Mouse (Mus musculus) liver, embryonic 11.5 days (tissue): ENCODE measurements around the gene Cemip. TPM values are rescaled to one million over a fixed set of nuclear protein-coding genes. Genes with fewer than 3 reads are reported as not detected.

Experiments used
- ATAC-seq: fragments of 200-750 bp; cut with Nextera tagmentation; replicated peaks from 2 replicates; pipeline ENCODE4 v1.8.0; 2017; ENCODE audit warnings: moderate number of reproducible peaks, mild to moderate bottlenecking, moderate TSS enrichment, moderate library complexity; ENCODE audit not compliant: low FRiP score
- DNase-seq: peaks from one replicate; pipeline ENCODE4 v3.0.0-alpha.2; 2017; ENCODE audit warnings: low spot score
- H3K27ac ChIP-seq: fragments of 300-500 bp; sonication (generic); 2 replicates; pipeline ENCODE4 v1.5.1; 2014; ENCODE audit warnings: mild to moderate bottlenecking, low read depth, low read length, control low read depth
- H3K27me3 ChIP-seq: fragments of 300-500 bp; sonication (generic); replicated peaks from 2 replicates; pipeline ENCODE4 v1.6.1; 2014; ENCODE audit warnings: low read length, mixed read lengths; ENCODE audit not compliant: control insufficient read depth, insufficient read depth
- H3K36me3 ChIP-seq: fragments of 300-500 bp; sonication (generic); 2 replicates; pipeline ENCODE4 v1.6.1; 2014; ENCODE audit warnings: mild to moderate bottlenecking, low read length, moderate library complexity, mixed read lengths; ENCODE audit not compliant: control insufficient read depth, insufficient read depth
- H3K4me1 ChIP-seq: fragments of 300-500 bp; sonication (generic); replicated peaks from 2 replicates; pipeline ENCODE4 v1.6.1; 2014; ENCODE audit warnings: low read length, mixed read lengths; ENCODE audit not compliant: control insufficient read depth, insufficient read depth
- H3K4me2 ChIP-seq: fragments of 300-500 bp; sonication (generic); 2 replicates; pipeline ENCODE4 v1.6.1; 2014; ENCODE audit warnings: mild to moderate bottlenecking, control low read depth, moderate library complexity
- H3K4me3 ChIP-seq: fragments of 300-500 bp; sonication (generic); 2 replicates; pipeline ENCODE4 v1.5.1; 2014; ENCODE audit warnings: low read depth, low read length, control low read depth
- H3K9ac ChIP-seq: fragments of 300-500 bp; sonication (generic); 2 replicates; pipeline ENCODE4 v1.6.1; 2014; ENCODE audit warnings: low read depth, low read length, control low read depth
- H3K9me3 ChIP-seq: fragments of 300-500 bp; sonication (generic); 2 replicates; pipeline ENCODE4 v1.6.1; 2016; ENCODE audit warnings: low read length, inconsistent platforms, mixed read lengths; ENCODE audit not compliant: control insufficient read depth
- WGBS: fragments of 180-500 bp; shearing (Covaris S2); extraction: QIAGEN DNeasy Blood & Tissue Kit; methylation state at CpG from one replicate; pipeline ENCODE4 v1.1.7; 2014; 5-methylcytosine and 5-hydroxymethylcytosine counted together
- polyA plus RNA-seq: library from polyadenylated mRNA; unstranded; fragments of >200 nt; fragmentation: Nextera tagmentation; extraction: Ambion mirVana; gene quantifications from 2 replicates; pipeline ENCODE4 v1.2.1, GENCODE M21; 2014

Gene Cemip
- polyA plus RNA-seq, 1 experiment from 2014 or later = 0.15 TPM

DNA sequence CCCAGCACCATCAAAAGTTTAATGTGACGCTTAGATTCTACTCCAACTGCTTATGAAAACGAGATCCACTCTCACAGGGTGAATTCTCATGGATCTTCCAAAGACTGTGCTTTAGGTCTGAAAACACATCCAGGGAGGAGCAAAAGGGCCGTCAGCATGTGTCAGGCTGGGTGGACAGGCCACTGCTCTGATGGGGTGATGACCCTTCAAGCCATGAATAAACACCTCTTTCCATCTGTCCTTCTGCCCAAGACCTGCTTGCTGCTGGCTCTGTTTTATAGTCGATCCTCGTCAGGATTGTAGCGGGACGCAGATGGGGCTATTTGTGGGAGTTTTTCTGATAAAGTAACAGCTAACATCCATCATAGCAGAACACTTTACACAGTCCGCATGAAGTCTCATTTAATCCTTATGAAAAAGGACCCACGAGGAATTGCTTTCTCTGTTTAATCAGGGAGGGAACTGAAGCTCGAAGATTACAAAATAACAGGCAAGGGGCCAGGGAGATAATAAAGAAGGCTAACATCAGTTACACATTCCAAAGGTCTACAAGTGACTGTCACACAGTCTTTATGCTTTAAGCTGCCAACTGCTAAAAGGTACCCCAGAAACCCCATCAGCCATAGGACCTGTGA lies 25.5 kb upstream of the Cemip start:
- ATAC-seq = no peak
- WGBS = 65% methylated on average over 10 of the region's 10 CpGs
- no peak for DNase-seq
- no peak overlapping the region for H3K27ac ChIP-seq
- no peaks in the 10 kb centered on the region for H3K27me3 ChIP-seq
- no peak overlapping the region for H3K9ac ChIP-seq
- H3K36me3 ChIP-seq = peaks cover 5% of the 10 kb centered on the region; the same call in 1 of the 2 replicates
- peaks cover 2% of the 10 kb centered on the region; the same call in 1 of the 2 replicates for H3K4me1 ChIP-seq
- H3K4me3 ChIP-seq = no peak overlapping the region
- no peak overlapping the region for H3K4me2 ChIP-seq
- H3K9me3 ChIP-seq = no peaks in the 10 kb centered on the region

DNA sequence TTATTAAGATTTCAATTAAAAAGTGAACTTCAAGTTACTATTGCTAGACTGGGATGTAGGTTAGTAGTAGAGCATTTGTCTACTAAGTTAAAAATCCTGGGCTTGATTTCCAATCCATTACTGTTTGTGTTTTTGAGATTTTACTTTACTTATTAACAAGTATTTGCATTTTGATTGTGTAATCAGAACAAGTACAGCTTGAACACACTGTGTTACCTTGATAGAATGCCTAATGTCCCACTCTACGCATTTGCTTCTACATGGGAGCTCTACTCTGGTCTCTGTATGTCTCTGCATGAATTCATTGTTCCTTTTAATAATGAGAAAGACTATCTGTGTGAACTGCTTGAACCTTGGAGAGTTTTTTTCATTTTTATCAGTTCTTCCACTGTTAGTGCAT lies 20.6 kb upstream of the Cemip start:
- Histone ChIP-seq H3K9ac (no peak overlapping the region), H3K27me3 (no peaks in the 10 kb centered on the region), H3K4me2 (no peak overlapping the region), H3K9me3 (no peaks in the 10 kb centered on the region), H3K4me1 (peaks cover 2% of the 10 kb centered on the region; the same call in 1 of the 2 replicates), H3K27ac (no peak overlapping the region), H3K4me3 (no peak overlapping the region), H3K36me3 (no peaks in the 10 kb centered on the region)
- no peak for ATAC-seq
- no peak for DNase-seq
- whole genome bisulfite sequencing = 96% methylated on average over 1 of the region's 1 CpGs

DNA sequence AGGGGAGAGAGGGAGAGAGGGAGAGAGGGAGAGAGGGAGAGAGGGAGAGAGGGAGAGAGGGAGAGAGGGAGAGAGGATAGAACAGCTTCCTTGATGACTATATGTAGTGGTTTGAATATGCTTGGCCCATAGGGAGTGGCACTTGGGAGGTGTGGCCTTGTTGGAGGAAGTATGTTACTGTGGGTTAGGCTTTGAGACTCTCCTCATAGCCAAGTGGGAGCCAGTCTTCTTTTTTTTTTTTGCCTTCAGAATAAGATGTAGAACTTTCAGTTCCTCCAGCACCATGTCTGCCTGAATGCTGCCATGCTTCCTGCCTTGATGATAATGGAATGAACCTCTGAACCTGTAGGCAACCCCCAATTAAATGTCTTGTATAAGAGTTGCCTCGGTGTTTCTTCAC lies 16.3 kb upstream of the Cemip start:
- DNase-seq = no peak
- H3K4me1 ChIP-seq = no peaks in the 10 kb centered on the region
- H3K36me3 ChIP-seq = no peaks in the 10 kb centered on the region
- no peak overlapping the region for H3K4me2 ChIP-seq
- 93% methylated on average over 1 of the region's 1 CpGs for WGBS
- H3K9ac ChIP-seq = no peak overlapping the region
- ATAC-seq = no peak
- no peak overlapping the region for H3K4me3 ChIP-seq
- no peak overlapping the region for H3K27ac ChIP-seq
- H3K27me3 ChIP-seq = no peaks in the 10 kb centered on the region
- no peaks in the 10 kb centered on the region for H3K9me3 ChIP-seq

DNA sequence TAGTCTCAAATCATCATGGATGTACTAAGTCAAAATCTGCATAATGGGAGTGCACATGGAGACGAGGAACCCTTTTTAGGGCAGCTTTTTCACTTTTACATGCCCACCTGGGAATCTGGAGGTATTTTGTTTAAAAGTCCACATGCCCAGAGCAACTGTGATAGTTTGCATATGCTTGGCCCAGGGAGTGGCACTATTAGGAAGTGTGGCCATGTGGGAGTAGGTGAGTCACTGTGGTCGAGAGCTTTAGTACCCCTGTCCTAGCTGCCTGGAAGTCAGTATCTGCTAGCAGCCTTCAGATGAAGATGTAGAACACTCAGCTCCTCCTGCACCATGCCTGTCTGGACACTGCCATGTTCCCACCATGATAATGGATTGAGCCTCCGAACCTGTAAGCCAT lies 14.4 kb upstream of the Cemip start:
- no peak for DNase-seq
- no peak for ATAC-seq
- H3K27ac ChIP-seq = no peak overlapping the region
- no peaks in the 10 kb centered on the region for H3K27me3 ChIP-seq
- 65% methylated on average over 3 of the region's 3 CpGs for WGBS
- H3K36me3 ChIP-seq = no peaks in the 10 kb centered on the region
- no peak overlapping the region for H3K4me2 ChIP-seq
- H3K4me3 ChIP-seq = no peak overlapping the region
- no peaks in the 10 kb centered on the region for H3K4me1 ChIP-seq
- H3K9me3 ChIP-seq = no peaks in the 10 kb centered on the region
- no peak overlapping the region for H3K9ac ChIP-seq

DNA sequence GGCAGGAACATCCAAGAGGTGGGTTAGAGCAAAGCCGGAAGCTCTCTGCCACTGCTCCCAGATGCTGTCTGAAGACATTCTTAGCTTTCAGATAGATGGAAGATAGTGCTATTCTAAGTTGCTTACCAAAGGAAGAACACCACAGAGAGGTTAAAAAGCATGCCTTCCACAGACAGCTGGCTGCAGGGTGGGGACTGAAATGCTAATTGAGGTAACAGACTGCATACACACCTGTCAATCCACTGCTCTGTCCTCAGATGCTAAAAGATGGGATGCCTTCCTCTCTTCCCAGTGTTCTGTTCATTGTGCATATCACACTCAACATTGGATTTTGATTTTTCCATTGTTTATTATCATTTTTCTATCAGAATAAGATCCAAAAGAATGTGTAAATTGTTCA lies 11.8 kb upstream of the Cemip start:
- H3K9me3 ChIP-seq = no peaks in the 10 kb centered on the region
- WGBS = 91% methylated on average over 1 of the region's 1 CpGs
- no peak overlapping the region for H3K27ac ChIP-seq
- H3K4me2 ChIP-seq = no peak overlapping the region
- no peak overlapping the region for H3K4me3 ChIP-seq
- no peak for ATAC-seq
- no peak overlapping the region for H3K9ac ChIP-seq
- DNase-seq = no peak
- no peaks in the 10 kb centered on the region for H3K4me1 ChIP-seq
- H3K36me3 ChIP-seq = no peaks in the 10 kb centered on the region
- H3K27me3 ChIP-seq = no peaks in the 10 kb centered on the region

DNA sequence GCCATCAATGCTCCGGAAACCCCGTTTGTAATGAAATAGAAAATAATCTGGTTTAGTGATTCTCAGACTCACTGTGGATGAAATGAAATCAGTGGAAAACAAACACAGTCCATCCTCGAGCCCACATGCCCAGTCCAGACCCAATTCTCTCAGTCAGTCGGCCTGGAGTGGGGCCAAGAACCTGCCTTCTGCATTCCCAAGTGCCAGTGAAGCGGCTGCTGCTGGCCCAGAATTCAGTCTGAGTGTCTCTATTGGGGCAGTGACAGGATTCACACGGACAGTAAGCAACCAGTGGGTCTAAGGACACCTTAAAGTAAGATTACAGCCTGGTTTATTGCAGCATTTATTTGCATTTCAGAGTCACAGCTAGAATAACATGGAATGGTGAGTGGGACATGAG lies 10.2 kb upstream of the Cemip start:
- Histone ChIP-seq H3K4me3 (no peak overlapping the region), H3K4me1 (no peaks in the 10 kb centered on the region), H3K36me3 (no peaks in the 10 kb centered on the region), H3K4me2 (no peak overlapping the region), H3K27me3 (no peaks in the 10 kb centered on the region), H3K27ac (no peak overlapping the region), H3K9ac (no peak overlapping the region), H3K9me3 (no peaks in the 10 kb centered on the region)
- DNase-seq (no peak), ATAC-seq (no peak)
- 76% methylated on average over 6 of the region's 6 CpGs for WGBS

DNA sequence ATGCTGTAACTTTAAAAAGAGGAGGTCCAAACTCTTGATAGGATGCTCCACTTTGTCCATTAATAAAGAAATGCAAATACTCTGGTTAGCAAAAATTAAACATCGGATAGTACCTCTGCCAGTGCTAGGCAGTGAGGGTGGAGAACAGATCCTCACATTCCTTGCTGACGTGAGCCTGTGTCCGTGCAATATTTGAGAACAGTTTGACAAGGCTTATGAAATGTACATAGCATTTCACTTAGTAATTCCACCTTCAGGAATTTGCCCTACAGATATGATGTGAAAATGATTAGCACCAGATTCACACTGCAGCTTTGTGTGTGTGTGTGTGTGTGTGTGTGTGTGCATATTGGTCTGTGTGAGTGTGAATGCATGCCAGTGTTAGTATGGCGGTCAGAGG lies 4.5 kb upstream of the Cemip start:
- 71% methylated on average over 4 of the region's 4 CpGs for WGBS
- Histone ChIP-seq H3K4me2 (no peak overlapping the region), H3K4me1 (no peaks in the 10 kb centered on the region), H3K4me3 (no peak overlapping the region), H3K9me3 (no peaks in the 10 kb centered on the region), H3K36me3 (no peaks in the 10 kb centered on the region), H3K27me3 (peaks cover 22% of the 10 kb centered on the region), H3K27ac (no peak overlapping the region), H3K9ac (no peak overlapping the region)
- ATAC-seq (no peak), DNase-seq (no peak)

DNA sequence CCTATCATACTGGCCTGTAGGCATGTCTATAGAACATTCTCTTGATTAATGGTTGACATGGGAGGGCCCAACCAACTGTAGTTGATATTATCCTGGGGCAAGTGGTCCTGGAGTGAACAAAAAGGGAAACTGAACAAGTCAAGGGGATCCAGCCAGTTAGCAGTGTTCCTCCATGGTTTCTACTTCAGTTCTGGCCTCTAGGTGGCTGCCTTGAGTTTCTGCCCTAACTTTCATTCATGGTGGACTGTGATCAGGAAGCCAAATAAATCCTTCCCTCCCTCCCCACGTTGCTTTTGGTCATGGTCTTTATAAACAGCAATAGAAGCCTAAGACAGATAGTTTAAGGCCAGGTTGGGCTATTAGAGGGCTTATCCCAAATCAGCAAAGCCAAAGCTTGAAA lies 3.5 kb upstream of the Cemip start:
- DNase-seq = no peak
- WGBS = 8% methylated on average over 1 of the region's 1 CpGs
- ATAC-seq = no peak
- Histone ChIP-seq H3K4me3 (no peak overlapping the region), H3K9ac (no peak overlapping the region), H3K36me3 (no peaks in the 10 kb centered on the region), H3K4me2 (no peak overlapping the region), H3K4me1 (no peaks in the 10 kb centered on the region), H3K9me3 (no peaks in the 10 kb centered on the region), H3K27ac (no peak overlapping the region), H3K27me3 (peaks cover 32% of the 10 kb centered on the region)

DNA sequence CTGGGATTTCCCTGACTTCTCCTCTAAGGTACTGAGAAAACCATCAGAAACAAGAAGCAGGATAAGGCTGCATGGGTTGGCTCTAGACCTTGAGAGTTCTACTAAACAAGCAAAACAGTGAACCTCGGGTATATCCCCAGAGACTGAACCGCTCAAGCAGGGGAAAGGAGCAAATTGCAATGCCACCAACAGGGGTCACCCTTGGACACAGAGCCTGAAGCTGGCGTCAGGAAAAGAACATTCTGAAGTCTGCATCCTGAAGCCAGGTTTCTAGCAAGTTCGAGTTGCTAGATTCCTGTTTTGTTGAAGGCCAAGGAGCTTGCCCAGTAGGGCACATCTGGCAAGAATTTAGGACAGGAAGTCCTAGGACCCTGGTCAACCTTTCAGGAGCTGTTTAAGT lies 2.7 kb upstream of the Cemip start:
- H3K4me3 ChIP-seq = no peak overlapping the region
- peak; percentile 47 for DNase-seq
- H3K4me2 ChIP-seq = no peak overlapping the region
- H3K27me3 ChIP-seq = peaks cover 34% of the 10 kb centered on the region
- H3K9ac ChIP-seq = no peak overlapping the region
- H3K27ac ChIP-seq = no peak overlapping the region
- 11% methylated on average over 4 of the region's 4 CpGs for WGBS
- no peak for ATAC-seq
- H3K36me3 ChIP-seq = no peaks in the 10 kb centered on the region
- H3K4me1 ChIP-seq = no peaks in the 10 kb centered on the region
- no peaks in the 10 kb centered on the region for H3K9me3 ChIP-seq
